Comparison of ENCODE assay signal across 11 mouse cellular contexts in genomic region chr1:134774247-134774646, GRCm38 (mm10).
DNase-seq lines count a peak whose midpoint lies in the region; ATAC-seq and TF ChIP-seq lines count a peak whose summit lies in the region.
"Had no signal": no experiment of that assay in that cellular context is flagged by ENCODE, and none has a peak within 500 bp of the region (broad histone marks: within the 10 kb centered on the region; RNA-seq: fewer than 3 reads in every experiment).

No protein-coding gene starts in this region.

- ATAC-seq in heart, embryonic 16.5 days (replicated peaks; ENCODE audit: extremely low read depth, insufficient read depth, low FRiP score) = no peak
- ATAC-seq in heart, embryonic 11.5 days (replicated peaks; ENCODE audit: insufficient number of reproducible peaks, low FRiP score, low TSS enrichment) = no peak
- no peak for ATAC-seq in midbrain, embryonic 14.5 days (ENCODE audit: low FRiP score, low TSS enrichment)
- no peak for ATAC-seq in intestine, postnatal 0 days
- ATAC-seq in stomach, postnatal 0 days (ENCODE audit: low FRiP score, low TSS enrichment) = no peak

- TF ChIP-seq CTCF in intestine, postnatal 0 days (IDR thresholded peaks at IDR 0.05; ENCODE audit: low read depth) = no peak
- no peak for TF ChIP-seq CTCF in stomach, postnatal 0 days (IDR thresholded peaks at IDR 0.05; ENCODE audit: low read depth)

- no peak for DNase-seq in midbrain, embryonic 10.5 days (ENCODE audit: low spot score)
- DNase-seq in midbrain, embryonic 14.5 days = no peak
- no peak for DNase-seq in stomach, postnatal 0 days (ENCODE audit: low spot score)
- no peak for DNase-seq in left cerebral cortex, postnatal 4 days
- DNase-seq: cerebellum, postnatal 10 days; lung, postnatal 14 days had no signal

- H3K27ac ChIP-seq in heart, embryonic 16.5 days (ENCODE audit: low read length) = peak overlapping the region; percentile 53
- H3K27ac ChIP-seq in heart, embryonic 11.5 days (ENCODE audit: low read depth, low read length) = no peak overlapping the region
- peak overlapping the region; percentile 60; the same call in 1 of the 2 replicates for H3K27ac ChIP-seq in midbrain, embryonic 10.5 days (replicated peaks)
- no peak overlapping the region for H3K27ac ChIP-seq in midbrain, embryonic 14.5 days (replicated peaks; ENCODE audit: low read depth, low read length)
- peak overlapping the region; percentile 54; the same call in 1 of the 2 replicates for H3K27ac ChIP-seq in intestine, postnatal 0 days (ENCODE audit: low read depth, low read length)
- peak overlapping the region; percentile 87 for H3K27ac ChIP-seq in stomach, postnatal 0 days (replicated peaks)
- H3K27ac ChIP-seq: hindbrain, embryonic 15.5 days; left cerebral cortex, adult 2 months had no signal

- H3K27me3 ChIP-seq in heart, embryonic 16.5 days (ENCODE audit: control insufficient read depth, insufficient read depth, low read length) = no peaks in the 10 kb centered on the region
- H3K27me3 ChIP-seq in heart, embryonic 11.5 days (ENCODE audit: control insufficient read depth, insufficient read depth, low read length) = no peaks in the 10 kb centered on the region
- H3K27me3 ChIP-seq in midbrain, embryonic 10.5 days (ENCODE audit: low read depth, poor library complexity, severe bottlenecking) = no peaks in the 10 kb centered on the region
- no peaks in the 10 kb centered on the region for H3K27me3 ChIP-seq in midbrain, embryonic 14.5 days (ENCODE audit: control insufficient read depth, insufficient read depth, low read length)
- no peaks in the 10 kb centered on the region for H3K27me3 ChIP-seq in intestine, postnatal 0 days (replicated peaks; ENCODE audit: control insufficient read depth, insufficient read depth, low read length)
- no peaks in the 10 kb centered on the region for H3K27me3 ChIP-seq in stomach, postnatal 0 days (ENCODE audit: control insufficient read depth, insufficient read depth, low read length)
- H3K27me3 ChIP-seq: hindbrain, embryonic 15.5 days had no signal

- intact Hi-C loops in left cerebral cortex, postnatal 4 days (cut with DNase I) = no loop called here

- no peaks in the 10 kb centered on the region for H3K9me3 ChIP-seq in heart, embryonic 16.5 days (replicated peaks; ENCODE audit: control insufficient read depth, low read length)
- no peaks in the 10 kb centered on the region for H3K9me3 ChIP-seq in heart, embryonic 11.5 days (replicated peaks; ENCODE audit: control insufficient read depth, low read length)
- no peaks in the 10 kb centered on the region for H3K9me3 ChIP-seq in midbrain, embryonic 10.5 days (replicated peaks)
- no peaks in the 10 kb centered on the region for H3K9me3 ChIP-seq in midbrain, embryonic 14.5 days (ENCODE audit: control insufficient read depth, low read length)
- no peaks in the 10 kb centered on the region for H3K9me3 ChIP-seq in intestine, postnatal 0 days (ENCODE audit: control insufficient read depth)
- H3K9me3 ChIP-seq in stomach, postnatal 0 days (ENCODE audit: control insufficient read depth, low read length) = no peaks in the 10 kb centered on the region
- H3K9me3 ChIP-seq: hindbrain, embryonic 15.5 days had no signal

- H3K36me3 ChIP-seq in heart, embryonic 16.5 days (ENCODE audit: control insufficient read depth, insufficient read depth) = peaks cover 17% of the 10 kb centered on the region
- H3K36me3 ChIP-seq in heart, embryonic 11.5 days (ENCODE audit: control insufficient read depth, insufficient read depth, low read length) = peaks cover 8% of the 10 kb centered on the region
- H3K36me3 ChIP-seq in midbrain, embryonic 10.5 days = peaks cover 4% of the 10 kb centered on the region; the same call in 1 of the 2 replicates
- peaks cover 12% of the 10 kb centered on the region; the same call in 1 of the 2 replicates for H3K36me3 ChIP-seq in midbrain, embryonic 14.5 days (ENCODE audit: control insufficient read depth, insufficient read depth, low read length)
- H3K36me3 ChIP-seq in intestine, postnatal 0 days (ENCODE audit: control insufficient read depth, insufficient read depth) = peaks cover 21% of the 10 kb centered on the region
- peaks cover 5% of the 10 kb centered on the region; the same call in 1 of the 2 replicates for H3K36me3 ChIP-seq in stomach, postnatal 0 days (ENCODE audit: control insufficient read depth, insufficient read depth, low read length)

- no peak overlapping the region for H3K4me2 ChIP-seq in heart, embryonic 16.5 days (ENCODE audit: low read depth, low read length)
- H3K4me2 ChIP-seq in heart, embryonic 11.5 days = no peak overlapping the region
- H3K4me2 ChIP-seq in midbrain, embryonic 14.5 days (ENCODE audit: low read length) = no peak overlapping the region
- H3K4me2 ChIP-seq in intestine, postnatal 0 days (replicated peaks; ENCODE audit: low read depth) = no peak overlapping the region
- H3K4me2 ChIP-seq in stomach, postnatal 0 days (replicated peaks; ENCODE audit: low read depth) = no peak overlapping the region
- H3K4me2 ChIP-seq: hindbrain, embryonic 15.5 days had no signal

- peaks cover 29% of the 10 kb centered on the region for H3K4me1 ChIP-seq in heart, embryonic 16.5 days (ENCODE audit: control insufficient read depth, insufficient read depth, low read length)
- peaks cover 19% of the 10 kb centered on the region for H3K4me1 ChIP-seq in heart, embryonic 11.5 days (ENCODE audit: control insufficient read depth, insufficient read depth, low read length)
- H3K4me1 ChIP-seq in midbrain, embryonic 10.5 days = peaks cover 50% of the 10 kb centered on the region
- no peaks in the 10 kb centered on the region for H3K4me1 ChIP-seq in midbrain, embryonic 14.5 days (ENCODE audit: control insufficient read depth, insufficient read depth, low read length)
- H3K4me1 ChIP-seq in intestine, postnatal 0 days (replicated peaks; ENCODE audit: control insufficient read depth, insufficient read depth, low read length) = peaks cover 2% of the 10 kb centered on the region; the same call in 1 of the 2 replicates
- H3K4me1 ChIP-seq in stomach, postnatal 0 days (replicated peaks; ENCODE audit: control insufficient read depth, insufficient read depth) = peaks cover 8% of the 10 kb centered on the region; the same call in 1 of the 2 replicates
- H3K4me1 ChIP-seq: hindbrain, embryonic 15.5 days had no signal

- 62% methylated on average over 2 of the region's 2 CpGs for WGBS in heart, embryonic 16.5 days
- 59% methylated on average over 2 of the region's 2 CpGs for WGBS in heart, embryonic 11.5 days (ENCODE audit: insufficient replicate concordance)
- WGBS in midbrain, embryonic 10.5 days = 38% methylated on average over 2 of the region's 2 CpGs
- WGBS in midbrain, embryonic 14.5 days = 34% methylated on average over 2 of the region's 2 CpGs
- 67% methylated on average over 2 of the region's 2 CpGs for WGBS in intestine, postnatal 0 days
- 57% methylated on average over 2 of the region's 2 CpGs for WGBS in stomach, postnatal 0 days

- H3K9ac ChIP-seq in heart, embryonic 16.5 days (ENCODE audit: low read length) = no peak overlapping the region
- H3K9ac ChIP-seq in heart, embryonic 11.5 days (ENCODE audit: low read depth, low read length) = no peak overlapping the region
- no peak overlapping the region for H3K9ac ChIP-seq in midbrain, embryonic 14.5 days (replicated peaks; ENCODE audit: low read length)
- no peak overlapping the region for H3K9ac ChIP-seq in intestine, postnatal 0 days (ENCODE audit: low read depth, low read length)
- no peak overlapping the region for H3K9ac ChIP-seq in stomach, postnatal 0 days (ENCODE audit: low read length)
- H3K9ac ChIP-seq: hindbrain, embryonic 15.5 days had no signal

- TF ChIP-seq EP300 in stomach, postnatal 0 days (optimal IDR thresholded peaks at IDR 0.05) = no peak

- H3K4me3 ChIP-seq in heart, embryonic 16.5 days (ENCODE audit: low read length) = no peak overlapping the region
- no peak overlapping the region for H3K4me3 ChIP-seq in heart, embryonic 11.5 days (ENCODE audit: low read depth, low read length)
- H3K4me3 ChIP-seq in midbrain, embryonic 10.5 days = no peak overlapping the region
- no peak overlapping the region for H3K4me3 ChIP-seq in midbrain, embryonic 14.5 days (replicated peaks; ENCODE audit: low read depth, low read length)
- H3K4me3 ChIP-seq in intestine, postnatal 0 days (ENCODE audit: low read depth, low read length) = no peak overlapping the region
- H3K4me3 ChIP-seq in stomach, postnatal 0 days (ENCODE audit: low read depth, low read length) = no peak overlapping the region
- H3K4me3 ChIP-seq: hindbrain, embryonic 15.5 days; left cerebral cortex, adult 2 months had no signal

Comparison
In these comparisons a context has a peak if more than half of its experiments do, and no peak if none do; other contexts are left out.
1. H3K27ac ChIP-seq: peak in heart, embryonic 16.5 days (single experiment), midbrain, embryonic 10.5 days (single experiment), intestine, postnatal 0 days (single experiment) and stomach, postnatal 0 days (single experiment); none in heart, embryonic 11.5 days (single experiment) and midbrain, embryonic 14.5 days (single experiment).